Mouse (Mus musculus): Measurements from ENCODE around the gene Eml4. TPM values are rescaled to one million over a fixed set of nuclear protein-coding genes. Genes with fewer than 3 reads are reported as not detected.

Gene Eml4
- total and polyA plus RNA-seq, 3 experiments: 25.6 to 42.4 TPM; not detected in 1

- peaks cover 2 to 9% of the 10 kb centered on the region in 2 experiments; a peak in 3 of 4 replicates for H3K4me1 ChIP-seq (ENCODE audit: control insufficient read depth in 1 of 2, insufficient read depth in 2 of 2, low read length in 2 of 2)
- H3K4me3 ChIP-seq (ENCODE audit: control insufficient read depth in 1 of 2, insufficient read depth in 1 of 2, low read depth in 2 of 2, low read length in 2 of 2): no peak overlapping the region
- no peak overlapping the region for H3K9ac ChIP-seq (ENCODE audit: control insufficient read depth, low read depth, low read length, poor library complexity, severe bottlenecking)
- DNase-seq (ENCODE audit: low read depth, low spot score): peak; percentile 58
- TF ChIP-seq GABPA (IDR thresholded peaks at IDR 0.05; ENCODE audit: low read depth, low read length) (no peak), CTCF (IDR thresholded peaks at IDR 0.05 in 2 of 3, conservative IDR thresholded peaks at IDR 0.05 in 1 of 3; ENCODE audit: control insufficient read depth in 1 of 3, insufficient read depth in 1 of 3, low read depth in 2 of 3, low read length in 3 of 3, poor library complexity in 1 of 3, severe bottlenecking in 1 of 3) (peak; percentile 38 to 60 (median 41); a peak in 5 of 6 replicates), CHD2 (IDR thresholded peaks at IDR 0.05; ENCODE audit: low read length) (no peak), SMC3 (IDR thresholded peaks at IDR 0.05; ENCODE audit: low read depth, low read length) (peak; percentile 30; the same call in 1 of the 2 replicates), ZNF384 (IDR thresholded peaks at IDR 0.05; ENCODE audit: low read depth, low read length) (no peak), ZKSCAN1 (IDR thresholded peaks at IDR 0.05; ENCODE audit: low read depth, low read length) (no peak), ELF1 (IDR thresholded peaks at IDR 0.05; ENCODE audit: low read depth, low read length) (no peak), TCF12 (IDR thresholded peaks at IDR 0.05; ENCODE audit: low read depth, low read length) (no peak)
- H3K79me2 ChIP-seq (ENCODE audit: control insufficient read depth, insufficient read depth, low read length, poor library complexity): peaks cover 3% of the 10 kb centered on the region; the same call in 1 of the 2 replicates
- no peak overlapping the region for H3K27ac ChIP-seq (ENCODE audit: control insufficient read depth, low read depth, low read length)
- H3K9me3 ChIP-seq (replicated peaks; ENCODE audit: insufficient read depth, low read length): no peaks in the 10 kb centered on the region
- peaks cover 3 to 11% of the 10 kb centered on the region in 2 experiments; a peak in 2 of 4 replicates for H3K36me3 ChIP-seq (ENCODE audit: control insufficient read depth in 1 of 2, insufficient read depth in 2 of 2, low read length in 2 of 2)
- no peaks in the 10 kb centered on the region for H3K27me3 ChIP-seq (ENCODE audit: control insufficient read depth in 1 of 2, insufficient read depth in 2 of 2, low read length in 2 of 2)
Measured at GRCm38 (mm10) chr17:83387161-83387560, 36.4 kb downstream of the Eml4 start.

DNA sequence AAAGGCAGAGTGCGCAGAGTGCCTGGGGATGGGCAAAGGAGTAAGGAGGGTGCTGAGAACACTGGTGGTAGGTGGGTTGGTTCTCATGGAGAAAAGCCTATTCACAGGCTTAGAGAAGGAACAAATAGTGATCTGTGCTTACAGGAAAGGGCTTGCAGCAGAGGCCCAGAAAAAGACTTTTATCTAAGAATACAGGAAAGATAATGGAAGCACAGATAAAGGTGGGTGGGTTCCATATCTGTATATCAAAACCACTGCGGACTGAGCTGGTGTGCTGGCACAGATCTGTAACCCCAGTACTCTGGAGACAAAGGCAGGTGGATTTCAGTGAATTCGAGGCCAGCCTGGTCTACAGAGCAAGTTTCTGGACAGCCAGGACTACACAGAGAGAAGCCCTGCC, 43.3 kb downstream of the Eml4 start:
- Histone ChIP-seq H3K4me3 (ENCODE audit: control insufficient read depth in 1 of 2, insufficient read depth in 1 of 2, low read depth in 2 of 2, low read length in 2 of 2) (no peak overlapping the region), H3K4me1 (ENCODE audit: control insufficient read depth in 1 of 2, insufficient read depth in 2 of 2, low read length in 2 of 2) (peaks cover 15 to 26% of the 10 kb centered on the region in 2 experiments), H3K79me2 (ENCODE audit: control insufficient read depth, insufficient read depth, low read length, poor library complexity) (peaks cover 7% of the 10 kb centered on the region), H3K27me3 (ENCODE audit: control insufficient read depth in 1 of 2, insufficient read depth in 2 of 2, low read length in 2 of 2) (no peaks in the 10 kb centered on the region), H3K36me3 (ENCODE audit: control insufficient read depth in 1 of 2, insufficient read depth in 2 of 2, low read length in 2 of 2) (peaks cover 0 to 40% of the 10 kb centered on the region in 2 experiments; a peak in 2 of 4 replicates), H3K9ac (ENCODE audit: control insufficient read depth, low read depth, low read length, poor library complexity, severe bottlenecking) (no peak overlapping the region), H3K27ac (ENCODE audit: control insufficient read depth, low read depth, low read length) (no peak overlapping the region), H3K9me3 (replicated peaks; ENCODE audit: insufficient read depth, low read length) (no peaks in the 10 kb centered on the region)
- DNase-seq (ENCODE audit: low read depth, low spot score): no peak
- TF ChIP-seq MYB (IDR thresholded peaks at IDR 0.05; ENCODE audit: low read depth, low read length) (no peak), ZKSCAN1 (IDR thresholded peaks at IDR 0.05; ENCODE audit: low read depth, low read length) (no peak), POLR2AphosphoS2 (IDR thresholded peaks at IDR 0.05; ENCODE audit: low read length) (no peak), ETS1 (IDR thresholded peaks at IDR 0.05; ENCODE audit: low read depth, low read length) (0 out of 2 replicates have a peak, but pooled peaks have one; percentile 27), RCOR1 (IDR thresholded peaks at IDR 0.05; ENCODE audit: low read depth, low read length) (peak; percentile 76), CHD2 (IDR thresholded peaks at IDR 0.05; ENCODE audit: low read length) (no peak), MAZ (IDR thresholded peaks at IDR 0.05; ENCODE audit: low read depth, low read length) (no peak), MYC (IDR thresholded peaks at IDR 0.05; ENCODE audit: low read depth, low read length) (no peak), MEF2A (IDR thresholded peaks at IDR 0.05; ENCODE audit: extremely low read depth, insufficient replicate concordance, low read depth, low read length, poor library complexity, severe bottlenecking) (0 out of 2 replicates have a peak, but pooled peaks have one; percentile 17), ZNF384 (IDR thresholded peaks at IDR 0.05; ENCODE audit: low read depth, low read length) (no peak), MAX (IDR thresholded peaks at IDR 0.05; ENCODE audit: low read length) (no peak), EP300 (IDR thresholded peaks at IDR 0.05; ENCODE audit: low read depth in 1 of 2, low read length in 2 of 2) (peak; percentile 57 to 62; a peak in 2 of 4 replicates), GATA1 (IDR thresholded peaks at IDR 0.05; ENCODE audit: low read depth, low read length) (peak; percentile 81), TCF12 (IDR thresholded peaks at IDR 0.05; ENCODE audit: low read depth, low read length) (peak; percentile 63; the same call in 1 of the 2 replicates), RAD21 (IDR thresholded peaks at IDR 0.05; ENCODE audit: low read depth, low read length) (no peak), POLR2AphosphoS5 (IDR thresholded peaks at IDR 0.05; ENCODE audit: borderline replicate concordance, low read depth, low read length) (no peak)
